Mouse (Mus musculus): Measurements from ENCODE around the gene Olfr881. TPM values are rescaled to one million over a fixed set of nuclear protein-coding genes. Genes with fewer than 3 reads are reported as not detected.

The Olfr881 gene
- total RNA-seq (2021), result not detected
- long read RNA-seq, experiment 1, result 0 reads
- long read RNA-seq, experiment 2, result 0 reads

- no peak for DNase-seq
These were observed at the start of gene Olfr881 for GRCm38 (mm10) chr9:37991525-37991924. Gene Olfr881, plus strand, starts transcription at chr9:37991825.

- no peak for DNase-seq
These were observed 7.1 kb downstream of the Olfr881 start for GRCm38 (mm10) chr9:37998581-37999204.

GRCm38 (mm10) chr9:38000021-38000420, 8.4 kb downstream of the Olfr881 start:
- no peak for DNase-seq

GRCm38 (mm10) chr9:38025508-38025907, 33.9 kb downstream of the Olfr881 start, which contains the start of gene Olfr883:
Gene Olfr883, plus strand, starts transcription at chr9:38025808.
- DNase-seq, result no peak

Other genes with a start within 250 kb of the Olfr881 start
- gene Olfr874, start 246.7 kb upstream of the Olfr881 start, total RNA-seq (2021), result not detected
- not detected for gene Olfr875, start 220.0 kb upstream of the Olfr881 start, total RNA-seq (2021)
- not detected for gene Olfr876, start 188.8 kb upstream of the Olfr881 start, total RNA-seq (2021)
- not detected for gene Olfr877, start 137.6 kb upstream of the Olfr881 start, total RNA-seq (2021)
- not detected for gene Olfr145, start 95.1 kb upstream of the Olfr881 start, total RNA-seq (2021)
- gene Olfr878, start 74.0 kb upstream of the Olfr881 start, total RNA-seq (2021), result not detected
- not detected for gene Olfr883, start 34.0 kb downstream of the Olfr881 start, total RNA-seq (2021)
- gene Olfr884, start 54.7 kb downstream of the Olfr881 start, total RNA-seq (2021), result not detected
- not detected for gene Olfr885, start 69.5 kb downstream of the Olfr881 start, total RNA-seq (2021)
- gene Olfr887, start 92.2 kb downstream of the Olfr881 start, total RNA-seq (2021), result not detected
- gene Olfr888, start 116.3 kb downstream of the Olfr881 start, total RNA-seq (2021), result not detected
- gene Olfr889, start 123.4 kb downstream of the Olfr881 start, total RNA-seq (2021), result not detected
- gene Olfr890, start 150.7 kb downstream of the Olfr881 start, total RNA-seq (2021), result not detected
- gene Olfr891, start 189.0 kb downstream of the Olfr881 start, total RNA-seq (2021), result not detected
- not detected for gene Olfr893, start 216.5 kb downstream of the Olfr881 start, total RNA-seq (2021)
- gene Olfr894, start 226.2 kb downstream of the Olfr881 start, total RNA-seq (2021), result not detected

All from heart, adult 18-20 months (tissue).